Mouse (Mus musculus): ENCODE data around the gene Ak2. TPM values are rescaled to one million over a fixed set of nuclear protein-coding genes. Genes with fewer than 3 reads are reported as not detected.

Gene Ak2
- polyA plus RNA-seq, 1 experiment from 2014 or later: 173 TPM

DNA sequence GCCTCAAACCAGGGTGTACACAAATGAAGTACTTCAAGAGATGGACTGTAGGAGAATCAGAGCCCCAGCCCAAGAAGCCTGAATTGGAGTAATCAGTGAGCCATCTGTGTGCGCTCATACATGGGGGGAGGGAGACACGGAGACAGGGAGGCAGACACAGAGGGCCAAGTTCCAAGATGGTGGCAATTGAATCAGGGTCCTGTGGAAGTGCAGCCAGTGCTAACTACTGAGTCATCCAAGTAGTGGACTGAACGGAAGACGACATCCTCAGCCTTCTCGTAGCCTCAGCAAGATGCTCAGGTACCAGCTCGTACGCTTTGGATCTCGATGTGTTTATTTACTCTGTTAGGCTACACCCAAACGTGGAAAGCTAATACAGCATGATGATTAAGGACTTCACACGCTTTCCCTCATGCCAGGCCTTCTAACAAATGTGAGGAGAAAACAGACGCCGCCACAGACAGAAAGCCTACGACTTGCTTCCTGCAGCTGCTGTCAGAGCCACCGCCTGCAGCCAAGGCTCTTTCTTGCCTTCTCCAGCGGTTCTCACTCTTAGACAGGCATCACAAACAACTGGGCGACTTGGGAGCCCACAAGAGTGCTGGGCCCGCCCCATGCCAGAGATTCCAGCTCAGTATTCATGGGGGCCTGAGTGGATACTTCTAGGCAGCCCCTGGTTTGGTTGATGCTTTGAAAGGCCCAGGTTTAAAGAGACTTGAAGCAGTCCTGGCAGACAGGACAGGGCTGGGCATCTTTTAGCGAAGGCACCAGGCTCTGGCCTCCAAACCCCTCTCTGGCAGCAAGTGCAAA is 21.9 kb upstream of the Ak2 start:
- H3K9ac ChIP-seq (ENCODE audit: low read depth, low read length): no peak overlapping the region
- no peak overlapping the region for H3K4me2 ChIP-seq (ENCODE audit: low read length)
- WGBS: 55% methylated on average over 18 of the region's 18 CpGs
- DNase-seq (ENCODE audit: low spot score): no peak
- no peaks in the 10 kb centered on the region for H3K9me3 ChIP-seq (replicated peaks; ENCODE audit: low read length)
- no peak overlapping the region for H3K27ac ChIP-seq
- no peaks in the 10 kb centered on the region for H3K36me3 ChIP-seq (ENCODE audit: insufficient read depth, low read length)
- no peak for ATAC-seq (replicated peaks; ENCODE audit: low FRiP score, low read depth)
- H3K4me1 ChIP-seq (replicated peaks; ENCODE audit: insufficient read depth, low read length): no peaks in the 10 kb centered on the region
- no peak overlapping the region for H3K4me3 ChIP-seq (replicated peaks; ENCODE audit: low read depth, low read length)
- H3K27me3 ChIP-seq (ENCODE audit: insufficient read depth, low read length): no peaks in the 10 kb centered on the region
- no peak for TF ChIP-seq CTCF (IDR thresholded peaks at IDR 0.05; ENCODE audit: low read depth)

DNA sequence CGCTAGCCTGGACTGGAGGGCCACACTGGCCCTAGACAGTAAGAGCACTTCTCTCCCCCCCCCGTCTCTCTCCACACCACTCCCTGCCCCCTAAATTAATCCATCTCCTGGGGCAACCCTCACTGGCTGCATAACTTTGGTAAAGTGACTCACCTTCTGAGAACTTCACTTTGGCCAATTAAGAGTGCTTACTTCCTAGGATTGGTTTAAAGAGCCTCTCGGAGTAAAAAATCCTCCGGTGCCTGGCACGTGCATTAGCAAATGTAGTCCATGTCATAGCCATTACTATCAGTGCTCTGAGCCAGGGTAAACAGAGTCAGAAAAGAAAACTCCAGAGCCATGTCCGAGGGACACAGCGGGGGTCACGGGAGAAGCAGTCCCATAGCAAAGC is 21.3 kb upstream of the Ak2 start:
- no peak for DNase-seq (ENCODE audit: low spot score)
- H3K27ac ChIP-seq: no peak overlapping the region
- no peak for TF ChIP-seq CTCF (IDR thresholded peaks at IDR 0.05; ENCODE audit: low read depth)
- no peak overlapping the region for H3K4me3 ChIP-seq (replicated peaks; ENCODE audit: low read depth, low read length)
- H3K27me3 ChIP-seq (ENCODE audit: insufficient read depth, low read length): no peaks in the 10 kb centered on the region
- no peak for ATAC-seq (replicated peaks; ENCODE audit: low FRiP score, low read depth)
- no peak overlapping the region for H3K4me2 ChIP-seq (ENCODE audit: low read length)
- H3K9me3 ChIP-seq (replicated peaks; ENCODE audit: low read length): no peaks in the 10 kb centered on the region
- no peak overlapping the region for H3K9ac ChIP-seq (ENCODE audit: low read depth, low read length)
- 74% methylated on average over 7 of the region's 8 CpGs for WGBS
- no peaks in the 10 kb centered on the region for H3K36me3 ChIP-seq (ENCODE audit: insufficient read depth, low read length)
- H3K4me1 ChIP-seq (replicated peaks; ENCODE audit: insufficient read depth, low read length): no peaks in the 10 kb centered on the region

DNA sequence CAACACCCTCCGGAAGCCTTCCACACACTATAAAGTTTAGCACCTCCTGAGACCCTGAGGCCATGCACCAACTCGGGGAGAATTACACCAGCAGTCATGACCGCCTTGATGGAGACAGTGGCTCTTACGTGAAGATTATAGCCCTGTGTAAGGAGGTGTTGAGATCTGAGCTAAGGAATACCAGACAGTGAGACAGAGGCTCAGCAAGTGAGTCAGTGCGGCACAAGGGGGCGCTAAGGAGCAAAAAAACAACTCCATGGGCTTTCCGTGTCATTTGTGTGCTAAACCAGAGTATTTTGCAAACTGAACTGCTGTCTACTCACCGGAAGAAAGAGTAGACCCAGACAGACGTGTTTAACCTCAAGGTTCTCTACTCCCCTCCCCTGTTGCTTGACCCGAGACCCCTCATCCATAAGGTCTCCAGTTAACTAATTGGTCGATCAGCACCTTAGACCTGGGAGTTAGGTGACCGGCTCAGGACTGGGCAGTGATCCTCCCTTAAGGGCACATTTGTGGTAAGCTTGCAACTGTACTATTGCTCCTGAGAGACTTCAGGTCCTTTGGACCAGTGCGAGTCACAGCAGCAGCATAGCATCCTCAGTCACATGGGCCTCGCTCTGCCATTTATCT is 20.6 kb upstream of the Ak2 start:
- Histone ChIP-seq H3K27ac (no peak overlapping the region), H3K4me2 (ENCODE audit: low read length) (no peak overlapping the region), H3K9me3 (replicated peaks; ENCODE audit: low read length) (no peaks in the 10 kb centered on the region), H3K4me1 (replicated peaks; ENCODE audit: insufficient read depth, low read length) (no peaks in the 10 kb centered on the region), H3K4me3 (replicated peaks; ENCODE audit: low read depth, low read length) (no peak overlapping the region), H3K27me3 (ENCODE audit: insufficient read depth, low read length) (no peaks in the 10 kb centered on the region), H3K9ac (ENCODE audit: low read depth, low read length) (no peak overlapping the region), H3K36me3 (ENCODE audit: insufficient read depth, low read length) (no peaks in the 10 kb centered on the region)
- peak; percentile 65; the same call in 1 of the 2 replicates for ATAC-seq (replicated peaks; ENCODE audit: low FRiP score, low read depth)
- peak; percentile 89 for TF ChIP-seq CTCF (IDR thresholded peaks at IDR 0.05; ENCODE audit: low read depth)
- DNase-seq (ENCODE audit: low spot score): peak; percentile 89
- WGBS: 37% methylated on average over 14 of the region's 14 CpGs

DNA sequence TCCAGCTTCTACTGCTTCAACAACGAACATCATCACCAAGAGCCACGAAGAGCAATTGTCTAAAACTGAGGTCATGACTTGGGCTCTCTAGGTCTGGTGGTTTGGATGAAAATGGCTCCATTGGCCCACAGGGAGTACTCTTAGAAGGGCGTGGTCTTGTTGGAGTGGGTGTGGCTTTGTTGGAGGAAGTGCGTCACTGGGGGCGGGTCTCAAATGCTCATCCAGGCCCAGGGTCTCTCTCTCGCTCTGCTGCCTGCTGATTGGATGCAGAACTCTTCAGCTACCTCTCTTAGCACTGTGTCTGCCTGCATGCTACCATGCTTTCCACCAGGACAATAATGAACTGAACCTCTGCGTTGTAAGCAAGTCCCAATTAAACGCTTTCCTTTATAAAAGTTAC is 17.1 kb upstream of the Ak2 start:
- ATAC-seq (replicated peaks; ENCODE audit: low FRiP score, low read depth) (no peak), DNase-seq (ENCODE audit: low spot score) (no peak)
- Histone ChIP-seq H3K9me3 (replicated peaks; ENCODE audit: low read length) (no peaks in the 10 kb centered on the region), H3K27me3 (ENCODE audit: insufficient read depth, low read length) (no peaks in the 10 kb centered on the region), H3K36me3 (ENCODE audit: insufficient read depth, low read length) (no peaks in the 10 kb centered on the region), H3K4me2 (ENCODE audit: low read length) (no peak overlapping the region), H3K9ac (ENCODE audit: low read depth, low read length) (no peak overlapping the region), H3K4me1 (replicated peaks; ENCODE audit: insufficient read depth, low read length) (no peaks in the 10 kb centered on the region), H3K4me3 (replicated peaks; ENCODE audit: low read depth, low read length) (no peak overlapping the region), H3K27ac (no peak overlapping the region)
- no peak for TF ChIP-seq CTCF (IDR thresholded peaks at IDR 0.05; ENCODE audit: low read depth)
- 86% methylated on average over 8 of the region's 8 CpGs for WGBS

DNA sequence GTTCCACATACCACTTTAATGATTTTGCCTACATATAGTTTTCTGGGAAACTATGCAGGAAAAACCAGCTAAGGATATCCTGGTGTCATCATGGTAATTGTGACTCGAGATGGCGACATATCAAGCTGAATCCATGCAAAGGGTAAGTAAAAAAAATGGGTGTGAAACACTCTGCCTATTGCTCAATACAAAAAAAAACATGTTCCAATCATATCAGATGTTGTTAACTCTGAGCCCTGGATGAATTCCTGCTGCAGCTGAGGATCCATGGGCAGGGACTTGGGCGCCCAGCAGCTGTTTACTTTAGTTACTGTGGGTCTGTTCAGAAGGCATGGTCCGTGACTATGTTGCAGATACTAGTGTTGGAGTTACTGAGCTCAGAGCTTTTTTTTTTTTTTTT is 15.2 kb upstream of the Ak2 start:
- ATAC-seq (replicated peaks; ENCODE audit: low FRiP score, low read depth): no peak
- no peak overlapping the region for H3K4me3 ChIP-seq (replicated peaks; ENCODE audit: low read depth, low read length)
- WGBS: 83% methylated on average over 4 of the region's 4 CpGs

DNA sequence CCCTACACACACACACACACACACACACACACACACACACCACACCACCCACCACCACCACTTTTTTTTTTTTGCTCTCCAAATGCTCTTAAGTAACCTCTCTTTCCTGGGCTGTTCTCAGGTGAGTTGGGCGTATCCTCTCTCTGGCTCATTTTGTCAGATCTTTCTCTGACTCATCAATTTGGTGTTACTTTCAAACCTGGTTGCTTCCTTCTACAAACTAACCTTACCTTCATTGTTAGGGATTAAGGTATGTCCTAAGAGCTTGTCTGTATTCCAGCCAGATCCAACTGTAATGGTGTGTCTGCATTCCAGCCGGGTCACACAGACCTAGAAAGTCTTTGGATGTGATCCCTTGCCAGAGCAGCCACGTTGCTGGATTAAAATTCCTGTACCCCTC is 14.5 kb upstream of the Ak2 start:
- 76% methylated on average over 3 of the region's 3 CpGs for WGBS

More for the DNA sequence above, 15.2 kb upstream of the Ak2 start:
- no peak for DNase-seq (ENCODE audit: low spot score)
- no peak for TF ChIP-seq CTCF (IDR thresholded peaks at IDR 0.05; ENCODE audit: low read depth)
- Histone ChIP-seq H3K9me3 (replicated peaks; ENCODE audit: low read length) (no peaks in the 10 kb centered on the region), H3K27ac (no peak overlapping the region), H3K4me2 (ENCODE audit: low read length) (no peak overlapping the region), H3K9ac (ENCODE audit: low read depth, low read length) (no peak overlapping the region), H3K4me1 (replicated peaks; ENCODE audit: insufficient read depth, low read length) (no peaks in the 10 kb centered on the region), H3K36me3 (ENCODE audit: insufficient read depth, low read length) (no peaks in the 10 kb centered on the region), H3K27me3 (ENCODE audit: insufficient read depth, low read length) (no peaks in the 10 kb centered on the region)

More for the DNA sequence above, 14.5 kb upstream of the Ak2 start:
- ATAC-seq (replicated peaks; ENCODE audit: low FRiP score, low read depth) (no peak), DNase-seq (ENCODE audit: low spot score) (no peak)
- Histone ChIP-seq H3K9me3 (replicated peaks; ENCODE audit: low read length) (no peaks in the 10 kb centered on the region), H3K27me3 (ENCODE audit: insufficient read depth, low read length) (no peaks in the 10 kb centered on the region), H3K4me1 (replicated peaks; ENCODE audit: insufficient read depth, low read length) (no peaks in the 10 kb centered on the region), H3K9ac (ENCODE audit: low read depth, low read length) (no peak overlapping the region), H3K36me3 (ENCODE audit: insufficient read depth, low read length) (no peaks in the 10 kb centered on the region), H3K27ac (no peak overlapping the region), H3K4me2 (ENCODE audit: low read length) (no peak overlapping the region), H3K4me3 (replicated peaks; ENCODE audit: low read depth, low read length) (no peak overlapping the region)
- no peak for TF ChIP-seq CTCF (IDR thresholded peaks at IDR 0.05; ENCODE audit: low read depth)

Data from kidney, postnatal 0 days (tissue).